Mouse (Mus musculus) R1 (cell line): Measurements from ENCODE around the gene St3gal5.

Experiments
- DNase-seq: peaks from one replicate; pipeline ENCODE4 v3.0.0-alpha.2; 2018; ENCODE audit warnings: low read depth, low spot score

St3gal5 gene

DNA sequence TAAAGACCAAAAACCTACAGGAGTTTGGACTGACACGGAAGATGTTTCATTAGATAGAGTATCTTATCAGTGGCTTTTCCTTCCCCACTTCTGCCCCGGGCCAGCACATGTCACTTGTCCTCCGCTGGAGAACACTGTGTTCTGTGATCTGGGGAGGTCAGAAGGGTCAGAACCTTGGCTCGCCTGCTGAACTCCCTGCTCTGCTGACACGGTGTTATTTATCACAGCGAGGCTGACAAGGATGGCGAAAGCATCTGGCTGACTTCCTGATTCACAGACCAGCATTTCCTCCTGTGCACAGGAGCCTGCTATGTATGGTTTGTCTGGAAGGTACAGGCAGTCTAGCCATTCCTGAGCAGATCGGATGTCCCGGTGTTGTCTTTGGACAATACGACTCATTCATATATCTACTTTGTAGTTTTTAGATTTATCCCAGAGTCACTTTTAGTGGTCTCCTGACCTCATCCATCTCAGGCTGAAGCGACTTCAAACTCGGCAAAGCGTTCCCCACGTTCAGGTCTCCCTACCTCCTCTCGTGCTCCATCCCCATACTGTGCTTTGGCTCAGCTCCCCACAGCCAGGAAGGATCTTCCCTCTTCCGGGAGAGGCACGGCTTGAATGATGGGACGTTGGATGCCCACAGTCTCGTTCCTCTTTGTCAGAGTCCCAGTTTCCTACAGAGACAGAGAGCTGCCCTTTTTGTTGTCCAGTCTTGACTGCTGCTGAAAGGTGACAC is 64.9 kb downstream of the St3gal5 start:
- no peak for DNase-seq

GRCm38 (mm10) chr6:72164321-72165275 is 67.2 kb downstream of the St3gal5 start:
- DNase-seq: peak; percentile 86

DNA sequence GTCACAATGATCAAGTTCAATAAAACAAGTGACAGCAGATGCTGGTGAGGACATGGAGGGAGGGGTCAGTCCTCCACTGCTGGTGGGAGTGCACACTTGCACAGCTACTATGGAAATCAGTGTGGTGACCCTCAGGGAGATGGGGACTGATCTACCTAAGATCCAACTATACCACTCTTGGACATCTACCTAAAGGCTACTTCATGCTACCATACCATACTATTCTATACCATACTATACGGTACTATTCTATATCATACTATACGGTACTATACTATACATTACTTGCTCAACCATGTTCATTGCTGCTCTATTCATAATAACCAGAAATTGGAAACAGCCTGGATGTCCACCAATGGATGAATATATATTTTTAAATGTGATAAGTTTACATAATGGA is 68.5 kb downstream of the St3gal5 start:
- DNase-seq: no peak

- no peak for DNase-seq
Observed at GRCm38 (mm10) chr6:72171391-72171790, 74.0 kb downstream of the St3gal5 start.

DNA sequence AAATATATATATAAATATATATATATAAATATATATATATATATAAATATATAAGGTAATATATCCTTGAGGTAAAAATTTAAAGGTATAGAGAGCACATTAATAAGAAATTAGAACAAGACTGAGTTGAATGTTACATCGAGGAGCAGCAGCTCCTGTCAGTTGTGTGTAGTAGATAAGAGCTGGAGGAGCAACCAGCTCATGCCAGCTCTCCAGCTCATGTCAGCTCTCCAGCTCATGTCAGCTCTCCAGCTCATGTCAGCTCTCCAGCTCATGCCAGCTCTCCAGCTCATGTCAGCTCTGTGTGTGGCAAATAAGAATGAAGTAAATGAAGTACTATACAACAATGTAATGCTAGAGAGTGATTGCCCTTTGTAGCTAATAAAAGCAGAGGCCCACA is 76.0 kb downstream of the St3gal5 start:
- no peak for DNase-seq

GRCm38 (mm10) chr6:72175419-72175818 is 78.0 kb downstream of the St3gal5 start:
- no peak for DNase-seq

GRCm38 (mm10) chr6:72176004-72176403 is 78.6 kb downstream of the St3gal5 start:
- no peak for DNase-seq

- no peak for DNase-seq
Observed at GRCm38 (mm10) chr6:72177417-72177816, 80.0 kb downstream of the St3gal5 start.

GRCm38 (mm10) chr6:72179006-72179405 is 81.6 kb downstream of the St3gal5 start:
- DNase-seq: no peak

- DNase-seq: no peak
Observed at GRCm38 (mm10) chr6:72179562-72180502, 82.4 kb downstream of the St3gal5 start.

DNA sequence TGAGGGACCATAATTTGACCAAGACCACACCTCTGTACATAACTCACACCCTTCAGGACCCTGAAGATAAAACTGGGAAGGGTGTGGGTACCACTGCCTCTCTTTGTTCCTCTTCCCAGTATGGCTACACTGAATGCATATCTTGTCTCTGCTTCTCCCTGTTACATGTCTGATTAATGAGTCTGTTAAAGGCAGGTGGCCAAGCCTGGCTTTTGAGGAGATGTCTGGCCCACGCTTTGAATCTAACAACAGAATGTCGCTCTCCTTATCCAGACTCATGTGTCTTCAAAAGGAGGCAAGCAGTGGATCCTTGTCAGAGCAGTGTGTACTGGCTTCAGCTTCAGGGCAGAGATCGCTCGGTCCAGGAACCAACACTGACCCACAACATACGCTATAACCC is 87.2 kb downstream of the St3gal5 start:
- DNase-seq: no peak

DNA sequence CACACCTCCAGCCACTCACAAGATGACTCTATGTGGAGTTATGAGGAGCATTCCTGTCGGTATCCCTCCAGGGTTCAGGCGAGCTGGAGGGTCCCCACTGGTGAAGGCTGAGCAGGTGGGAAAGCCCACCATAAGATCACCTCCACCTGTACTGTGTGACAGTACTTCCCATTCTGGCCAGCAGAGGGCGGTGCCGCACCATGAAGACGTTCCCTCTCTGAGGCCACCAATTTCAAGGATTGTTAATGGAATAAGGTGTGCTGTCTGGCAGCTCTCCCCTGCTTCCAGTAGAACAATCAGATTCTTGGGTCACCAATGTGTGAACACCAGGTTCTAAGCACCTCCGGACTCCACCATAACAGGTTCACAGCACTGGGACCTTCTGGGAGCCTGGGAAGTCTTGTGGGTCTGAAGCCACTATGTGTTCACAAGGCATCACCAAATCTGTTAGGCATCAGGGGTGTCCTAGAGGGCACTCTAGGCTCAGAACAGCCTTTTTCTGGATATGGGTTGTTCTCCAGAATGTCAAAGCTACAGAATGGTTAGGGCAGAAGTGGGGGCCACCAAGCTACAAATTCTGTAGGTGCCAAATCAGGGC is 88.6 kb downstream of the St3gal5 start:
- DNase-seq: peak; percentile 62

GRCm38 (mm10) chr6:72186809-72187208 is 89.4 kb downstream of the St3gal5 start:
- no peak for DNase-seq

GRCm38 (mm10) chr6:72189061-72189863 is 91.9 kb downstream of the St3gal5 start:
- DNase-seq: peak; percentile 44

DNA sequence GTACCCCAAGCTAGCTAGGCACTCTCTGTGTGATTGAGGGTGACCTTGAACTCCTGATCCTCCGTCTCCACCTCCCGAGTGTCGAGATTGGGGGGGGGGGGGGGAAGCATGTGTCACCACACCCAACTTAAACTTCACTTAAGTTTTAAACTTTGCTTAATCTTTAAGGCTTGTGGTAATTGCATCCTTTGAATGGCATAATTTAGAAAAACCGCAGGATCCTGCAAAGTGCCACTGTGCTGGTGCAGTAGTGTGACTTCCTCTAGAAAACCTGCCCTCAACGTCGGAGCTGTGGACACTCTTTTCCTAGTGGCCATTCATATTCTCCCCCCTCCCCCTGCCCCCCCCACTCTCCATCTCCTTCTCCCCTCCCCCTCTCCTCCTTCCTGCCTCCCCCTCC is 92.7 kb downstream of the St3gal5 start:
- DNase-seq: no peak

DNA sequence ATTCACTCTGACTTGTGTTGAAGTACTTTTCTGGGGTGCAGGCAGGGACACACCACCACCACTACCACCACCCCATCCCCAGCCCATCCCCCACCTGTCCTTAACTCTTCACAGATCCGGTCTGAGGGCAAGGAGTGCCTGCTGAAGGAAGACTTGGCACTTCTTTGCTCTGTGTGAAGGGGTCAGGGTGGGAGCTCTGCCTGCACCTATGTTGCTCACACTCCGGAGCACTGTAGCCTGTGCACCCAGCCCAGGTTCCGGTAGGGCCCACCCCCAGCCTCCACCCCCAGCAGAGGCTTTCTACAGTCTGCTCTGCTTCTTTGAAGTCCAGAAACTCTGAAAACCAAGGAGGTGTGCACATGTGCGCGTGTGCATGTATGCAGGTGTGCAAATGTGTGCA is 93.2 kb downstream of the St3gal5 start:
- DNase-seq: no peak

GRCm38 (mm10) chr6:72196660-72197059 is 99.3 kb downstream of the St3gal5 start:
- no peak for DNase-seq

- peak; percentile 34 for DNase-seq
Observed at GRCm38 (mm10) chr6:72197515-72197914, 100.1 kb downstream of the St3gal5 start.

GRCm38 (mm10) chr6:72200595-72201256 is 103.3 kb downstream of the St3gal5 start:
- no peak for DNase-seq

- DNase-seq: no peak
Observed at GRCm38 (mm10) chr6:72202732-72203131, 105.3 kb downstream of the St3gal5 start.
